Mouse (Mus musculus): ENCODE measurements around the gene Pdcd6. TPM values are rescaled to one million over a fixed set of nuclear protein-coding genes. Genes with fewer than 3 reads are reported as not detected.

The Pdcd6 gene
- 66.8 and 78.3 TPM in 2 replicates for polyA plus RNA-seq (2012; rRNA removed)

DNA sequence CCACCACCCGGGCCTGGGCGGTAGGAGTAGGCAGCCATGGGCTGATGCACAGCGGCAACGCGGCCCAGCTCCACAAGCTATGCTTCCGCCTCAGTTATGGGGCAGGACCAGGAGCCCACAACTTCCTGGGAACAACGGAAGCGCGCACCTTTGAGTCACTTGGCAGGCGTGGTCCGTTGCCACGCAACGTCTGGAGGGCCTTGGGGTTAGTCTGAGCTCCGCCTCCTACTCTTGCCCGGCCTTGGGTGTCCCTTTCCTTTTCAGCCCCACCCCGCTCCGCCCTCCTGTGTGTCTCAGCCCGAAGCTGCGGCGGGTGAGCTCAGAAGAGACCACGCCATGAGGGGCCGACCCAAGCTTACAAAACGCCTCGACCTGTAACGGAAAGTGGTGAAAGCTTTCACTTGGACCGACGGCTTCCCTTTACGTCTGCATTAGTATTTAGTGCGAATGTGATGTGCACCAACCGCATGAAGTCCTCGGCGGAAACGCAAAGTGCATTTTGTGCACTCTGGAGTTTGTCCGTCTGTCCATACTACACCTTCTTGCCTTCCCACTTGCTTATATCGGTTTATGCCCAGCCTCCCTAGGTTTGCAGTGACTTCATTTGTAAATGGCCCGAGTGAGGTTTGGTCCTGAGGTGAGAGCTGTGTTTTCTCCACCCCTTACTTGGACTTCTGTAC is at the start of gene Pdcd6:
Gene Pdcd6 (minus strand): TSS at position 411 of the 680 bp plus-strand sequence.
- TF ChIP-seq POLR2A (IDR thresholded peaks at IDR 0.05; ENCODE audit: borderline replicate concordance, extremely low read depth, low read depth, low read length) (peak; percentile 76; the same call in 1 of the 2 replicates), CTCF (IDR thresholded peaks at IDR 0.05; ENCODE audit: insufficient read depth, low read length) (no peak)
- Histone ChIP-seq H3K4me1 (ENCODE audit: control insufficient read depth, insufficient read depth, low read length) (no peaks in the 10 kb centered on the region), H3K4me3 (replicated peaks; ENCODE audit: extremely low read depth, low read depth, low read length) (peak within 1 kb of the TSS; percentile 68)
- under 1% methylated on average over 36 of the region's 36 CpGs for WGBS
- peak; percentile 94 for DNase-seq

DNA sequence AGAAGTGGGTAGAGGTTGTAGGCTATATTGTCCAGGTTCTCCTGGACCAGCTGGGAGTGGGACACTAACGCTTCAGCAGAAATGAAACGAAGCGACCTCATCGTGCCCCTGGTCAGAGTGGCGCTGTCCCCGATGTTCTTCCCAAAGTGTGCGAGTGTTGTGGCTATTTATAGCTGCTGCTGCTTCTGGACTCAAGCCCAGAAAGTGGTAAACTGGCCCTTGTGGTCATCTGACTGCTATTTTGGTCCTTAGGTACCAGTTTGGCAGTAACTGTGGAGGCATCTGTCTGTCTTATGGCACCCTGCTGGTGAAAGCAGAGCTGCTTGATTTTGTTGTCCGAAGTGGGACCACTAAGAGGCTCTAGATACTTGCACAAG is 46.5 kb upstream of the Pdcd6 start, which contains the start of gene Lrrc14b:
Gene Lrrc14b (minus strand): TSS at position 147 of the 377 bp plus-strand sequence.
- no peak for DNase-seq
- 0 out of 2 replicates have a peak, but pooled peaks cover 4% of the 10 kb centered on the region for H3K4me1 ChIP-seq (ENCODE audit: control insufficient read depth, insufficient read depth, low read length)
- TF ChIP-seq CTCF (IDR thresholded peaks at IDR 0.05; ENCODE audit: insufficient read depth, low read length) (no peak), POLR2A (IDR thresholded peaks at IDR 0.05; ENCODE audit: borderline replicate concordance, extremely low read depth, low read depth, low read length) (no peak)
- H3K4me3 ChIP-seq (replicated peaks; ENCODE audit: extremely low read depth, low read depth, low read length), result no peak within 1 kb of the TSS
- WGBS, result 30% methylated on average over 8 of the region's 8 CpGs

DNA sequence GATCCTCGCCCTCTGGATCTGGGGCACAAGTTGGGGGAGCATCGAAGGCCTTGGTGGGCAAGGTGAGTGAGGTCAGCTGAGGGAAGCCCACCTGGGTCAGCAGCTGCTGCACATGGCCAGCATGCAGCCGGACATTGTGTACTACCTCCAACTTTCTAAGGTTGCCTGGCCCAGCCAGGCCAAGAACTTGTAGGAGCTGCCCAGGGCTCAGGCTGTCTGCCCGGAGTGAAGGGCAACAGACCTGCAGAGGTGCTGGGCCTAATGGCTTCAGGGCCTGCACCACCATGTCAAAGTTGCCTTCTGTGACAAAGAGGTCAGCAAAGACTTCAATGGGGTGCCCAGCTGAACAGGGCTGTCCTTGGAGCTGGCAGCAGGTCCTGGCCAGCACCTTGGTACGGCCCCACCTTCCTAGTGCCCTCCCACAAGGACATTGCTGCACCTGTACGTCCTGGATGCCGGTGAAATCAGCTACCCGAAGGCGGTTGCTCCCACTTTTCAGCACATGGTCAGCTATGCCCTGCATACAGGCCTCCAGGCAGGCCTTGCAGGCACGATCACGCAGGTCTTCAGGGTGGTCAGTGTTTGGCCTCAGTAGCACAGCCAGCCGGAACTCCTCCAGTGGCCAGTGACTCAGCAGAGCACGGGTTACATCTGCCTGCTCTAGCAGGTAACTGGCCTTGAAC is 45.9 kb upstream of the Pdcd6 start:
- whole genome bisulfite sequencing, result 79% methylated on average over 13 of the region's 13 CpGs
- no peak overlapping the region for H3K4me3 ChIP-seq (replicated peaks; ENCODE audit: extremely low read depth, low read depth, low read length)
- DNase-seq, result no peak
- H3K4me1 ChIP-seq (ENCODE audit: control insufficient read depth, insufficient read depth, low read length), result 0 out of 2 replicates have a peak, but pooled peaks cover 4% of the 10 kb centered on the region
- no peak for TF ChIP-seq POLR2A (IDR thresholded peaks at IDR 0.05; ENCODE audit: borderline replicate concordance, extremely low read depth, low read depth, low read length)
- TF ChIP-seq CTCF (IDR thresholded peaks at IDR 0.05; ENCODE audit: insufficient read depth, low read length), result no peak

DNA sequence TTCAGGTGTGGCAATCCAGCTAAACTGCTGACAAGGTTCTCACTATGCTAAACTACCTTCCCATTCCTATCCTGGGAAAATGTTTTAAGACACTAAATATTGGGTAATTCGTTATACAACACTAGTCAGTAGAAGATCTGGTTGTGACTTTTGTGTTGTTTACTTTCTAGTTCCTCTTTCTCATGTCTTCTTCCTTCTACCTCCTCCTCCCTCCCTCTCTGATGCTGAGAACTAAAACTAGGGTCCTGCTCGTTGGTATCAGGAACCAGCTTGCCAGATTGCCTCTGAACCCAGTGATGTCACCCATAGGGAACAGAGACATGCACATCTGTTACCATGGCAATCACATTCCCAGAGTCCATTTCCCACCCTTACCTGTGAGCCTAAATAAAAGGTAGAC is 44.8 kb upstream of the Pdcd6 start:
- WGBS, result 55% methylated on average over 2 of the region's 2 CpGs
- Histone ChIP-seq H3K4me3 (replicated peaks; ENCODE audit: extremely low read depth, low read depth, low read length) (no peak overlapping the region), H3K4me1 (ENCODE audit: control insufficient read depth, insufficient read depth, low read length) (0 out of 2 replicates have a peak, but pooled peaks cover 4% of the 10 kb centered on the region)
- TF ChIP-seq CTCF (IDR thresholded peaks at IDR 0.05; ENCODE audit: insufficient read depth, low read length), result no peak
- no peak for TF ChIP-seq POLR2A (IDR thresholded peaks at IDR 0.05; ENCODE audit: borderline replicate concordance, extremely low read depth, low read depth, low read length)
- no peak for DNase-seq

DNA sequence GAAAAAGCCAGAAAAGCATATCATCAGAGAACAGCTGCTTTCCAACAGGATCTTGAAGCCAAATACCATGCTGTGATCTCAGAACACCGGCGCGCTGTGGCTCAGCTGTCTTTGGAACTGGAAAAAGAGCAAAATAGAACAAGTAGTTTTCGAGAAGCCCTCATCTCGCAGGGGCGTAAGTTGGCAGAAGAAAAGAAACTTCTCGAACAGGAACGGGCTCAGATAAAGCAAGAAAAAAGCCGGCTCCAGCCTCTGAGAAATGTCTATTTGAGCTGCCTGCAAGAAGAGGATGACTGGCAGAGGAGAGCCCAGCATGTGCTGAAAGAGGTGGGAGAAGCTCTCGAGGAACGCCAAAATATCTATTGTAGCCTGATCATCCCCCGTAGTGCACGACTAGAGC is 39.1 kb upstream of the Pdcd6 start:
- no peaks in the 10 kb centered on the region for H3K4me1 ChIP-seq (ENCODE audit: control insufficient read depth, insufficient read depth, low read length)
- DNase-seq, result no peak
- no peak for TF ChIP-seq CTCF (IDR thresholded peaks at IDR 0.05; ENCODE audit: insufficient read depth, low read length)
- TF ChIP-seq POLR2A (IDR thresholded peaks at IDR 0.05; ENCODE audit: borderline replicate concordance, extremely low read depth, low read depth, low read length), result no peak
- no peak overlapping the region for H3K4me3 ChIP-seq (replicated peaks; ENCODE audit: extremely low read depth, low read depth, low read length)
- 94% methylated on average over 13 of the region's 13 CpGs for WGBS

DNA sequence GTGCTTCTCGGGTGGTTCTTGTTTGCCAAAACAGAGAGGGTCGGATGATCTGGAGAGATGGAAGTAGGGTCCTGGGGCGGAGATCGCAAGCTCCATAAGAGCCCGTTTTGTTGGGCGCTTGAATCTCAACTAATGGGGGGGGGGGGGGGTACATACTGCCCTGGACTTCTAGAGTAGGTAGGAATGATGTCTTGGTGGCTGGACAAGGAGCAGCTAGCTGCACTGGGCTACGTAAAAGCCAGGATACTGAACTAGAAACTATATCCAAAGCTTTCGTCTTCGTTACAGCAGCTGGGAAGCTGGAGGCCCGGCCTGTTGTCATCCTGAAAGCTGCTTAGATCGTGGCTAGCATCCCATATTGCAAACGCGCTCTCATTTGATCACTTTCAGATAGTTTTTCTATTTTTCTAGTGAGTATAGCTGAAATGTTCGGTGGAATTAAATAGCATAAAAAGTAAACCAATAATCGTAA is 33.1 kb upstream of the Pdcd6 start:
- peak overlapping the region; percentile 72 for H3K4me3 ChIP-seq (replicated peaks; ENCODE audit: extremely low read depth, low read depth, low read length)

DNA sequence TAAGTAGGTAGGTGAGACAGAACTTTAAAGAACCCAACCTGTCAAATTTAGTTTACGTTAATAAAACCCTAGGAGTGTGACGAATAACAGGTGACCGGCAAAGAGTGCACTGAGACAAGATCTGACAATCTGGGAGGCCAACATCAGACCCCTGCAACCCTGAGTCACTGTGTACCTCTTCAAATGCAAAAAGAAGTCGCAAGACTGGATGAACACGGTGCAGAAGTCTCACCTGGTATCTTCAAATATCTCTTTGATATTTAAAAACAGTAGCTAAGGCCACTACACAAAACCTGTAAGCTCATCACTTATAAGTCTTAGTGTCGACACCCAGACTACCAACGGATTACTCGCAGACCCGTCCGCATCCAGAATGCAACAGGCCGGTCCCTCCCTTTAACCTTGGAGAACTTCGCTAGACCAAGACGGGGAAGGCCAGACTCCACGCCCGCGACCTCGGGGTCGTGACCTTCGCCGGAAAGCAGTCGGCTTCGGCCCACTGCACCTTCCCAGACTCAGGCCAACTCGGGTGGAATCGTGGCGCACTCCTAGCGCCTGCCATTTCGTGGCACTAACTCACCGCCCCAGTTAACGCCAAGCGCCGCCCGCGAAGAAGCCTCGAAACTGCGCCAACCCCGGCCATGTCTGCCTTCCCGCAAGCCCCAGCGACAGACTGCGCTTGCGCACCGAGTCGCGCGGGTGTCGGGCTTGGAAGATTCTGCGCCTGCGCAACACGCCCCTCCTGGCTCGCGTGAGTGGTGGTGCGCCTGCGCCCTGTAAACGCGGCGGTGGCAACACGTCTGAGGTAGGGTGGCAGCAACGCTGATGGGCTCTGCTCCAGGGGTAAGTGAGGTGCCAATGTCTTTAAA is 32.4 kb upstream of the Pdcd6 start, which contains the start of the genes Sdha and Ccdc127:
Gene Sdha (minus strand): TSS at position 715 of the 869 bp plus-strand sequence.
Gene Ccdc127 (plus strand): TSS at position 744 of the 869 bp plus-strand sequence.
- peaks cover 5% of the 10 kb centered on the region for H3K4me1 ChIP-seq (ENCODE audit: control insufficient read depth, insufficient read depth, low read length)
- TF ChIP-seq CTCF (IDR thresholded peaks at IDR 0.05; ENCODE audit: insufficient read depth, low read length) (no peak), POLR2A (IDR thresholded peaks at IDR 0.05; ENCODE audit: borderline replicate concordance, extremely low read depth, low read depth, low read length) (peak; percentile 98)
- DNase-seq, result peak; percentile 92
- H3K4me3 ChIP-seq (replicated peaks; ENCODE audit: extremely low read depth, low read depth, low read length), result peak within 1 kb of the TSS; percentile 72
- WGBS, result under 1% methylated on average over 57 of the region's 57 CpGs

More for the DNA sequence above, 33.1 kb upstream of the Pdcd6 start:
- no peak for TF ChIP-seq POLR2A (IDR thresholded peaks at IDR 0.05; ENCODE audit: borderline replicate concordance, extremely low read depth, low read depth, low read length)
- no peak for TF ChIP-seq CTCF (IDR thresholded peaks at IDR 0.05; ENCODE audit: insufficient read depth, low read length)
- 1% methylated on average over 15 of the region's 15 CpGs for WGBS
- peaks cover 5% of the 10 kb centered on the region for H3K4me1 ChIP-seq (ENCODE audit: control insufficient read depth, insufficient read depth, low read length)
- no peak for DNase-seq

DNA sequence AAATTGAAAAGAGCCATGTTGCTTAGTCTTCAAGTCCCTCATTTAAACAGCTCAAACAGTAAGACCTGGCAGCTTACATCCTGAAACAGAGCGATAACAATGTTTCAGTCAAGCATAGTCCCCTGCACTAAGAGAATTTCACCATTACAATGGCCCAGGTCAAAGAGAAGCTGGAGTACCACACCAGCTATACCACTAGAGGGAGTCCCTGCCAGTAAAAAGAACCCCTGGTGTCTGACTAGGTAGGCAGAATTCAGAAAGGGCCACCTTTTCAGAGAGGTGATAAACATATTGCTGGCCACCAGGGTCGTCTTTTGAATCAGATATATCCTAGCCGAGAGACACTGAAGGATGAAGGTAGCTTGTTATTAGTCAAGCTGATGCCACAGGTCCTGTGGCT is 23.7 kb upstream of the Pdcd6 start:
- no peaks in the 10 kb centered on the region for H3K4me1 ChIP-seq (ENCODE audit: control insufficient read depth, insufficient read depth, low read length)
- WGBS, result 48% methylated on average over 3 of the region's 3 CpGs
- no peak overlapping the region for H3K4me3 ChIP-seq (replicated peaks; ENCODE audit: extremely low read depth, low read depth, low read length)
- peak; percentile 10; the same call in 1 of the 2 replicates for TF ChIP-seq CTCF (IDR thresholded peaks at IDR 0.05; ENCODE audit: insufficient read depth, low read length)
- TF ChIP-seq POLR2A (IDR thresholded peaks at IDR 0.05; ENCODE audit: borderline replicate concordance, extremely low read depth, low read depth, low read length), result no peak
- no peak for DNase-seq

DNA sequence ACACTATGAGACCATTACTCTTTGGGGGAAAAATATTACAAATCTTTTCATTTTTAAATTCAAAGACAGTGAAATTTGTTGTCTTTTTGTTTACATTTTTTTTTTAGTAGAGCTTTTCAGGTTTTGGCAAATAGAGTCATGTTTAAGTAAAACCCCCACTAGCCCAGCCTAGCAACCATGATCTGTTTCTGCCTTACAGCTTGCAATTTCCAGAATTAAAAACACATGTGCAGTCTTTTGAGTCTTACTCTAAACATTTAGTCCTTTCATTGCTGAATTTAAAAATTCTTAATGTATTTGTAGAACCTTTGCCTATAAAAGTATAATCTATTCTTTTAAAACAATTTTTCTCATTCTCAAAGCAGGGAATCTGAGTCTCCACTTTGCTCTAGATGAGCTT is 11.9 kb upstream of the Pdcd6 start:
- TF ChIP-seq CTCF (IDR thresholded peaks at IDR 0.05; ENCODE audit: insufficient read depth, low read length) (no peak), POLR2A (IDR thresholded peaks at IDR 0.05; ENCODE audit: borderline replicate concordance, extremely low read depth, low read depth, low read length) (no peak)
- Histone ChIP-seq H3K4me3 (replicated peaks; ENCODE audit: extremely low read depth, low read depth, low read length) (no peak overlapping the region), H3K4me1 (ENCODE audit: control insufficient read depth, insufficient read depth, low read length) (no peaks in the 10 kb centered on the region)
- DNase-seq, result no peak
